Mouse (Mus musculus): ENCODE data around the gene Usp19. TPM values are rescaled to one million over a fixed set of nuclear protein-coding genes. Genes with fewer than 3 reads are reported as not detected.

Usp19 gene
- 111 and 116 TPM in 2 replicates for polyA plus RNA-seq (2016; fragmentation: Nextera tagmentation; extraction: Ambion mirVana)

DNA sequence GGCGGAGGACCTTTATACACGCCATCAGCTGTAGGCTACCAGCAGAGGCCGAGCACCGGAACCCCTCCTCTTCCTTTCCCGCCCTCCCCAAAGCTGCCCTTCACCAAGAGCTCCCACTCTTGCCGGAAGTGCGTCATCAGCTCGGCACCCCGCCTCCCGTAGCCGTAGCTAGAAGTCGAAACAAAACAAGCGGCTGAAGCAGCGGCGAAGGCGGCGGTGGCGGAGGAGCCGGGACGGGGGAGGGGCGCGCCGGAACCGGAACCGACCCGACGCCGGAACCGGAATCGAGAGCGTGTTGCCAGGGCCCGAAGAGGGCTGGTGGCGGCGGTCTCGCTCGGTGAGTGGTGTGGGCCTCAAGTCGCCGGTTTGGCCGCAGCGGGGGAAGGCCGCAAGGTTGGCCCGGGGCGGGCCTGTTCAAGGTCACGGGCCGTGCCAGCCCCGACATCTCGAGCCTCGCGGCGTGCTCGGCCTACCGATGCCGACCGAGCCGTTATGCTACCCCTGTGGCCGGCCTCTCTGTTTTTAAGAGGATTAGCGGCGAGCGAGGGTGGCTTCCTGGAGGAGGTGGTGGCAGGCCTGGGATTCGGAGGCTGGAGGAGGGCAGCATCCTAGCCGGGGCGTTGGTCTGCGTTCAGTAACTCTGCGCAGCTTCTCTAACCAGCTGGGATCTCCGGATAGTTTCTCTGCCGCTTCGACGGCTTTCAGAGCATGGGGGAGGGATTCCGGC, at the start of gene Usp19:
Gene Usp19 (plus strand): TSS at position 44 of the 727 bp plus-strand sequence.
- peak within 1 kb of the TSS; percentile 95 for H3K27ac ChIP-seq (replicated peaks)
- peak within 1 kb of the TSS; percentile 96 for H3K9ac ChIP-seq (replicated peaks)
- H3K36me3 ChIP-seq = peaks cover 65% of the 10 kb centered on the region
- peak; percentile 96 for ATAC-seq (ENCODE audit: low FRiP score, low read depth)
- no peaks in the 10 kb centered on the region for H3K27me3 ChIP-seq
- H3K4me1 ChIP-seq = peaks cover 19% of the 10 kb centered on the region
- peak within 1 kb of the TSS; percentile 97 for H3K4me2 ChIP-seq (replicated peaks)
- H3K4me3 ChIP-seq = peak within 1 kb of the TSS; percentile 95
- under 1% methylated on average over 66 of the region's 69 CpGs for WGBS
- H3K9me3 ChIP-seq = no peaks in the 10 kb centered on the region

DNA sequence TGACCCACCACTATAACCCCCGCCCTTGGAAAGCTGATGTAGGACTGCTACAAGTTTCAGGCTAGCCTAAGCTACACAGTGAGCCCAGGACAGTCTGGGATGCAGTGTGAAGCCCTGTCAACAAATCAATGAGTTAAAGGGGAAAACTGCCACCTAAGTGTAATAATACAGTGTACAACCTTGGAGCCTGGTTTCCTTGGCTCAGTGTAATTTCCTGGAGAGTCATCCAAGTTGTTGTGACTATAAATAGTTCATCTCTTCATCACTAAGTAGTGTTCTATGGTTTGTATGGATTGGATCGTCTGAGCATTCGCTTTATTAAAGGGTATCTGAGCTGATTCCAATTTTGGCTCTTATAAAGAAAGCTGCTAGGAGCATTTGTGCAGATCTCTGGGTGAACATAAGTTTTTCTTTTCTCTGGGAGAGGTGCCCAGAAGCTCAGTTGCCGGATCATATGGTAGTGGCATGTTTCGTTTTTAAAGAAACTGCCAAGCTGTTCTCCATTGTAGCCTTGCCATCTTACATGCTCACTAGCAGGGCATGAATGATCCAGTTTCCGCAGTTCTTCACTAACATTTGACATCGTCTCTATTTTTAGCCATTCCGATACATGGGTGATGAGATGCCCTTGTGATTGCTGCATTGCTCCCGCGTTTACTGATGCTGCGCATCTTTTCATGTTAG, 49.0 kb upstream of the Usp19 start:
- H3K4me1 ChIP-seq = no peaks in the 10 kb centered on the region
- no peak overlapping the region for H3K4me3 ChIP-seq
- H3K4me2 ChIP-seq (replicated peaks) = no peak overlapping the region
- H3K27ac ChIP-seq (replicated peaks) = no peak overlapping the region
- no peak for ATAC-seq (ENCODE audit: low FRiP score, low read depth)
- H3K27me3 ChIP-seq = no peaks in the 10 kb centered on the region
- WGBS = 92% methylated on average over 11 of the region's 11 CpGs
- no peaks in the 10 kb centered on the region for H3K9me3 ChIP-seq
- no peaks in the 10 kb centered on the region for H3K36me3 ChIP-seq
- no peak overlapping the region for H3K9ac ChIP-seq (replicated peaks)

GRCm38 (mm10) chr9:108445125-108445524, 45.3 kb upstream of the Usp19 start:
- Histone ChIP-seq H3K4me1 (peaks cover 17% of the 10 kb centered on the region), H3K9me3 (no peaks in the 10 kb centered on the region), H3K9ac (replicated peaks) (no peak overlapping the region), H3K36me3 (peaks cover 17% of the 10 kb centered on the region), H3K27me3 (no peaks in the 10 kb centered on the region), H3K4me2 (replicated peaks) (no peak overlapping the region), H3K4me3 (no peak overlapping the region), H3K27ac (replicated peaks) (no peak overlapping the region)
- no peak for ATAC-seq (ENCODE audit: low FRiP score, low read depth)
- 83% methylated on average over 9 of the region's 9 CpGs for WGBS

GRCm38 (mm10) chr9:108449860-108450259, 40.5 kb upstream of the Usp19 start:
- peak overlapping the region; percentile 42 for H3K9ac ChIP-seq (replicated peaks)
- peaks cover 49% of the 10 kb centered on the region for H3K4me1 ChIP-seq
- peaks cover 17% of the 10 kb centered on the region for H3K36me3 ChIP-seq
- no peaks in the 10 kb centered on the region for H3K27me3 ChIP-seq
- peak overlapping the region; percentile 91 for H3K4me2 ChIP-seq (replicated peaks)
- WGBS = 15% methylated on average over 4 of the region's 4 CpGs
- peak; percentile 71 for ATAC-seq (ENCODE audit: low FRiP score, low read depth)
- H3K9me3 ChIP-seq = no peaks in the 10 kb centered on the region
- H3K4me3 ChIP-seq = peak overlapping the region; percentile 61
- peak overlapping the region; percentile 95 for H3K27ac ChIP-seq (replicated peaks)

- no peaks in the 10 kb centered on the region for H3K9me3 ChIP-seq
- H3K4me3 ChIP-seq = peak overlapping the region; percentile 61
- peak overlapping the region; percentile 95 for H3K27ac ChIP-seq (replicated peaks)
- H3K36me3 ChIP-seq = peaks cover 17% of the 10 kb centered on the region
- H3K27me3 ChIP-seq = no peaks in the 10 kb centered on the region
- peak overlapping the region; percentile 26 for H3K9ac ChIP-seq (replicated peaks)
- peak; percentile 72 for ATAC-seq (ENCODE audit: low FRiP score, low read depth)
- peak overlapping the region; percentile 91 for H3K4me2 ChIP-seq (replicated peaks)
- H3K4me1 ChIP-seq = peaks cover 49% of the 10 kb centered on the region
- 53% methylated on average over 21 of the region's 21 CpGs for WGBS
Measured at GRCm38 (mm10) chr9:108450292-108451169, 39.9 kb upstream of the Usp19 start.

- Histone ChIP-seq H3K27ac (replicated peaks) (peak overlapping the region; percentile 95), H3K4me3 (peak overlapping the region; percentile 61)
Measured at GRCm38 (mm10) chr9:108451170-108451493, 39.3 kb upstream of the Usp19 start.

GRCm38 (mm10) chr9:108451519-108452160, 38.8 kb upstream of the Usp19 start:
- H3K4me1 ChIP-seq = peaks cover 49% of the 10 kb centered on the region
- peaks cover 17% of the 10 kb centered on the region for H3K36me3 ChIP-seq
- peak overlapping the region; percentile 79 for H3K9ac ChIP-seq (replicated peaks)
- peak overlapping the region; percentile 61 for H3K4me3 ChIP-seq
- no peak for ATAC-seq (ENCODE audit: low FRiP score, low read depth)
- H3K9me3 ChIP-seq = no peaks in the 10 kb centered on the region
- peak overlapping the region; percentile 91 for H3K4me2 ChIP-seq (replicated peaks)
- WGBS = 44% methylated on average over 6 of the region's 6 CpGs
- peak overlapping the region; percentile 95 for H3K27ac ChIP-seq (replicated peaks)
- H3K27me3 ChIP-seq = no peaks in the 10 kb centered on the region

More at GRCm38 (mm10) chr9:108451170-108451493, 39.3 kb upstream of the Usp19 start:
- peaks cover 17% of the 10 kb centered on the region for H3K36me3 ChIP-seq
- H3K9me3 ChIP-seq = no peaks in the 10 kb centered on the region
- peak overlapping the region; percentile 91 for H3K4me2 ChIP-seq (replicated peaks)
- 81% methylated on average over 6 of the region's 6 CpGs for WGBS
- H3K9ac ChIP-seq (replicated peaks) = peak overlapping the region; percentile 26
- no peak for ATAC-seq (ENCODE audit: low FRiP score, low read depth)
- H3K4me1 ChIP-seq = peaks cover 49% of the 10 kb centered on the region
- H3K27me3 ChIP-seq = no peaks in the 10 kb centered on the region

GRCm38 (mm10) chr9:108452291-108452906, 38.0 kb upstream of the Usp19 start:
- H3K4me1 ChIP-seq = peaks cover 49% of the 10 kb centered on the region

GRCm38 (mm10) chr9:108452911-108453310, 37.5 kb upstream of the Usp19 start:
- Histone ChIP-seq H3K27ac (replicated peaks) (peak overlapping the region; percentile 54), H3K36me3 (peaks cover 11% of the 10 kb centered on the region), H3K9me3 (no peaks in the 10 kb centered on the region), H3K9ac (replicated peaks) (peak overlapping the region; percentile 79; the same call in 1 of the 2 replicates), H3K4me2 (replicated peaks) (peak overlapping the region; percentile 91), H3K27me3 (no peaks in the 10 kb centered on the region), H3K4me3 (peak overlapping the region; percentile 61), H3K4me1 (peaks cover 49% of the 10 kb centered on the region)
- WGBS = 51% methylated on average over 6 of the region's 6 CpGs
- ATAC-seq (ENCODE audit: low FRiP score, low read depth) = no peak

More at GRCm38 (mm10) chr9:108452291-108452906, 38.0 kb upstream of the Usp19 start:
- WGBS = under 1% methylated on average over 40 of the region's 40 CpGs
- Histone ChIP-seq H3K27ac (replicated peaks) (peak overlapping the region; percentile 54), H3K36me3 (peaks cover 16% of the 10 kb centered on the region), H3K9me3 (no peaks in the 10 kb centered on the region), H3K9ac (replicated peaks) (peak overlapping the region; percentile 79), H3K27me3 (no peaks in the 10 kb centered on the region), H3K4me3 (peak overlapping the region; percentile 61), H3K4me2 (replicated peaks) (peak overlapping the region; percentile 91)
- ATAC-seq (ENCODE audit: low FRiP score, low read depth) = peak; percentile 74

GRCm38 (mm10) chr9:108453458-108453857, 36.9 kb upstream of the Usp19 start:
- no peak for ATAC-seq (ENCODE audit: low FRiP score, low read depth)
- no peaks in the 10 kb centered on the region for H3K27me3 ChIP-seq
- H3K9ac ChIP-seq (replicated peaks) = no peak overlapping the region
- 87% methylated on average over 4 of the region's 4 CpGs for WGBS
- H3K4me1 ChIP-seq = peaks cover 49% of the 10 kb centered on the region
- peak overlapping the region; percentile 54; the same call in 1 of the 2 replicates for H3K27ac ChIP-seq (replicated peaks)
- H3K4me3 ChIP-seq = no peak overlapping the region
- no peaks in the 10 kb centered on the region for H3K9me3 ChIP-seq
- no peak overlapping the region for H3K4me2 ChIP-seq (replicated peaks)
- peaks cover 5% of the 10 kb centered on the region for H3K36me3 ChIP-seq

- no peaks in the 10 kb centered on the region for H3K9me3 ChIP-seq
- WGBS = 87% methylated on average over 6 of the region's 6 CpGs
- H3K4me1 ChIP-seq = peaks cover 39% of the 10 kb centered on the region
- H3K4me2 ChIP-seq (replicated peaks) = no peak overlapping the region
- ATAC-seq (ENCODE audit: low FRiP score, low read depth) = no peak
- H3K4me3 ChIP-seq = no peak overlapping the region
- H3K27ac ChIP-seq (replicated peaks) = no peak overlapping the region
- no peaks in the 10 kb centered on the region for H3K36me3 ChIP-seq
- no peak overlapping the region for H3K9ac ChIP-seq (replicated peaks)
- no peaks in the 10 kb centered on the region for H3K27me3 ChIP-seq
Measured at GRCm38 (mm10) chr9:108454429-108454828, 36.0 kb upstream of the Usp19 start.

Measured in midbrain, embryonic 12.5 days (tissue).